Mouse (Mus musculus): ENCODE data around the gene Cct5.
"Not testable (repeated sequence)": the region's sequence is repeated elsewhere in the genome, so short reads cannot be mapped to it uniquely, and the experiment has no call there.

Cct5 gene

GRCm38 (mm10) chr15:31595651-31596050 is 6.0 kb downstream of the Cct5 start:
- DNase-seq = no peak

DNA sequence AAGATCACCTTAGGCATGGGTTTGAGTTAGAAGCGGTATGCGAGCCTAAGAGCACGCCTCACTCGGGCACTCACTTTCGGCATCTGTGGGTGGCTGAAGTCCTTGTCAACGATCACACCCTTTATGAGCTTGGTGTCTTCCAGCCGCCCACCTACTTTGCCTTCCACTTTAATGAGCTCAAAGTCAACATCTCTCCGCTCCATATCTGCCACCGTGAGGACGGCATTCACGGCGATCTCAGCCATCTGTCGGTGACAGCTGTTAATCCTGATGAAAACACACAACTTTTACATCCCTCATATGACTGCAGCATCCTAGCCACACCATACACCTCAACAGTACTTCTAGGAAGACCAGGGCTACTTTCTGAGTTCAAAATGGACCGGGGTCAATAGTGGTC is 7.3 kb downstream of the Cct5 start:
- DNase-seq = no peak

GRCm38 (mm10) chr15:31592531-31592930 is 9.1 kb downstream of the Cct5 start:
- no peak for DNase-seq

GRCm38 (mm10) chr15:31590176-31590575 is 11.4 kb downstream of the Cct5 start:
- DNase-seq = no peak

- no peak for DNase-seq
Observed at GRCm38 (mm10) chr15:31588989-31589640, 12.5 kb downstream of the Cct5 start.

DNA sequence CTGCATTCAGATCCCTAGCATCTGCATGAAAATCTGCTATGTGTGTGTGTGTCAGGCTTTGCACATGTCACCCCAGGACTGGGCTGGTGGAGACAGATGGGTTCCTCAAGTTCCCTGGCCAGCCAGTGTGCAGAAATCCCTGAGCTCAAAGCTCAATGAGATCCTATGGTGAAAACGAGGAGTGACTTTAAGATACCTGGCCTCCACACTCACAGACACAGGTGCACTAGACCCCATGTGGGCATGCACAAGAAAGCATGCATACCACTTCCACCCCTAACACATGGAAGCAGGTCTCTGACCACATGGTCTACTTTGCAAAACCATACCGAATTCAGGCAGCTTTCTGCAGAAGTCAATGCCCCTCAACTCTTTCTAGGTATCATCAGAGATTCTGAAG is 13.8 kb downstream of the Cct5 start:
- no peak for DNase-seq

- peak; percentile 84 for DNase-seq
Observed at GRCm38 (mm10) chr15:31586519-31586918, 15.1 kb downstream of the Cct5 start.

DNA sequence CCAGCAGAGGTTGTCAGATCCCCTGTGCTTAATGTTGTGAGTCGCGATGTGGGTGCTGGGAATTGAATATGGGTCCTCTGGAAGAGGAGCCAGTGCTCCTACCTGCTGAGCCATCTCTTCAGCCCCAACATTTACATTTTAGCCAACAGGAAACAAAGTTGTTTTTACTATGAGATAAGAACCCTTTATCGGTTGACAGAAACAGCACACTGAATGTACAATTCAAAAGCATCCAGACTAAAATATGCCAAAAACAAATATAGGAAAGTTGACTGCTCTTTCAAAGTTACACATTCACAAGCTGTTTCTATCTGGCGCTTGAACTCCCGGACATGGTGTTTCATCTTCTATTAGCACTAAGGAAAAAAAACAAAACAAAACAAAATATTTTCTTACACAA is 15.5 kb downstream of the Cct5 start:
- no peak for DNase-seq

GRCm38 (mm10) chr15:31585238-31585637 is 16.4 kb downstream of the Cct5 start:
- DNase-seq = no peak

- no peak for DNase-seq
Observed at GRCm38 (mm10) chr15:31583304-31584085, 18.1 kb downstream of the Cct5 start.

GRCm38 (mm10) chr15:31581086-31581485 is 20.5 kb downstream of the Cct5 start:
- not testable (repeated sequence) for DNase-seq

DNA sequence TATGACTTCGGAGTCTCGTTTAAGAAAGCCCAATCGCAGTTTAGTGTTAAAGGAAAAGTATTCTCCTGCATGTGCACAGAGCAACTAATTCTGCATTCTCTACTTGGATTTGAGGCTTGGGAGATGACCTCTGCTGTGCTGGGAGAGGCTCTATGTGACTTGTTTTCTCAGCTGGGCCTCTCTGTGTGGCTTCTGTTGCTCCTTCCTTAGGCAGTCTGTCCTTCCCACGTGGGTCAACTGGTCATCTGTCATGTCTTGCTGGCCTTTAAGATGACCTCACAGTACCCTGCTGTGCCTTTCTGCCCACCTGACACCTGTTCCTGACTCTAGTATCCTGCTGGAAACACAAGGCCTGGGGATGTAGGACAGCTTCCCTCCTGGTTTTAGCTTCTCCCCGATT is 25.5 kb downstream of the Cct5 start:
- DNase-seq = no peak

GRCm38 (mm10) chr15:31573692-31574091 is 27.9 kb downstream of the Cct5 start:
- DNase-seq = no peak

DNA sequence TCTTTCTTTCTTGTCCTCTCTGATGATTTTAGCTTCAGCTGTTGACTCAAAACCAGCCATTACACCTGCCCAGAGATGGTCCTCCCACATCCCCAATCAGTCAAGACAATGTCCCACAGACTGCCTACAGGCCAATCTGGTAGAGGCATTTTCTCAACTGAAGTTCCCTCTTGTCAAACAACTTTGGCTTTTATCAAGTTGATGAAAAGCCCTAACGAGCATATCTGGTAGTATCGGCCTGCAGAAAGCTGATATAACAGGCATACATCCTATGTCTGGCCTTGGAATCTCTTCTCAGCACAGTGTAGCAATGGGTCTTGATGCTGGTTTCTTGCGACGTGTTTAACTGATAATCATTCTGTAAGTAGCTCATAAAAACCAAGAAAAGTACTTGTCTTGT is 28.3 kb downstream of the Cct5 start:
- no peak for DNase-seq

DNA sequence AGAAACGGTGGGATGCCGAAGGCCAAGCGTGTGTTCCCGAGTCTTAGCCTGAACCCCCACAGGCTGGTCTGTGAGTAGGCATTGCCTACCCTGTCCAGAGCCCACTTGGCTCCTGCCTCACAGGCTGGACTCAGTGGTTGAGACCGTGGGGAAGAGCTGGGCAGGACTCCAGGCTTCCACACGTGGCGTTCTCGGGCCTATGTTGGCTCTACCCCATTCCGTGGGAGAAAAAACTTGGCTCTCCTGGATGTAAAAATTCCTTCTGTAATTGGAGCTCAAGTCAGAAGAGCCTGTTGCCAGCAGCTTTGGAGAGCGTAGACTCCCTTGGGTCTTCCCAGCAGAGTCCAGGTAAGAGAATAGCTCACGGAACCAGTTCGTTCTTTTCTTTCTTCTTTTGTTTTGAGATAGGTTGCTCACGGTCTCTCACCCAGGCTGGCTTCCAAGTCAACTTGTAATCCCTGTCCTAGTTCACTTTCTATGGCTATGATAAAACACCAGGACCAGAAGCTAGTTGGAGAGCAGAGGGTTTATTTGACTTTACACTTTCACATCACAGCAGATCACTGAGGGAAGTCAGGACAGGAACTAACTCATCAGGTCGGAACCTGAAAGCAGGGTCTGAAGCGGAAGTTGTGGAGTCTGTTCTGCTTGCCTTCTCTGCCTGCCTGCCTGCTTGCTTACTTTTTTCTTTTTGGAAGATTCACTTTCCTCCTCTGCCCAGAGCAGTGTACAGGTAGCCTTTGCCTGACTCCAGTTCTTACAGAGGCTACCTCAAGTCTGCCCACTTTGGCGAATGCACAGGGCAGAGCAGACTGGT is 29.5 kb downstream of the Cct5 start:
- no peak for DNase-seq

- no peak for DNase-seq
Observed at GRCm38 (mm10) chr15:31570959-31571358, 30.6 kb downstream of the Cct5 start.

DNA sequence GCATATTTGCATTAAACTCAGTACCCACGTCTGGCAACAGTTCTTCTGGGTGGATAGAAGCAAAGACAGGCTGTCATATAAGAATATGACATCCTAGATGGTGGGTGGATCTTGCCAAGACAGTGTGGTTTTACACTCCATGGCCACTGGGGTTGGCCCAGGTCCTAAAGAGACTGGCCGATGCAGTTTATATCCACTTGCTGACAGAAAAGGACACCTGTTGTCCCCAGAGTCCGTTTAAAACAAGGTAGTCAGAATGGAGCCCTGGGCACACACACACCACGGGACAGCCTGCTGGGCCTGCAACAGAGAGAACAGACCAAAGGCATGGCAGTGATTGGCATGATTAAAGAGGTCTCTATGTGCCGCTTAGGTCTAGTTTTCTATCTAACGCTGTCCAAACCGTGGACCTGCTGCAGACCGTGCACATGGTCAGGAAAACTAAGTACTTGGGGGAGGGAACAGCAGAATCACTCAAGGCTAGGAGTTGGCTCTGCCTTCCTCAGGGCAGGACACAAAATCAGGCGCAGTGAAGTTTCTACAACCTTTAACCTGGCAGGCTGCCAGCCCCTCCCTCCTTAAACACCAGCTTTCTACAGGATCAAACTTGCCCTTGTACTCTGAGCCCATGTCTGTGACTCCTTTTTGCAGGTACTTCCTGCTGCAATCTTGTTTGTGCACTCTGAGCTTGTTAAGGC is 32.1 kb downstream of the Cct5 start:
- DNase-seq = no peak

- DNase-seq = no peak
Observed at GRCm38 (mm10) chr15:31568581-31568996, 33.0 kb downstream of the Cct5 start.

DNA sequence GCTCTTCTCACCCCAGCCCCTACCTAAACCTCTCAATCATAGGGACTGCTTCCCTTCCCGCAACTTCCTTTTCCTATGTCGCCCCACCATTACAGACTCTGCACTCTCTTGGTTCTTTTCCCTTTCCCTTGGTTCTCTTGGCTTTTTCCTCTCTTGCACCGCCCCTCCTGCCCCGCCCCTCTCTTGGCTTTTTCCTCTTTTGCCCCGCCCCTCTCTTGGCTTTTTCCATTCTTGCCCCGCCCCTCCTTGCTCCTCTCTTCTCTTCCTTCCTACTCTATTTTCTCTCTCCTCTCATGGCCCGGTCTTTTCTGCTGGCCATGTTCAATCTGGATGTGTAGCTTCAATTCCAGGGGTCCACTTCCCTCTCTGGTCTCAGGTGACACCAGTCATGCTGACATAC is 34.2 kb downstream of the Cct5 start:
- DNase-seq = no peak

GRCm38 (mm10) chr15:31565786-31566185 is 35.8 kb downstream of the Cct5 start:
- DNase-seq = no peak

- no peak for DNase-seq
Observed at GRCm38 (mm10) chr15:31565184-31565583, 36.4 kb downstream of the Cct5 start, which contains the start of gene Cmbl. Gene Cmbl, plus strand, starts transcription at chr15:31565389.

- DNase-seq = no peak
Observed at GRCm38 (mm10) chr15:31563577-31564546, 37.7 kb downstream of the Cct5 start.
